Mouse (Mus musculus) heart, embryonic 13.5 days (tissue): ENCODE results near the gene Cd38. TPM values are rescaled to one million over a fixed set of nuclear protein-coding genes. Genes with fewer than 3 reads are reported as not detected.

ENCODE experiments used
- ATAC-seq: fragments of 200-750 bp; cut with Nextera tagmentation; 2 replicates; pipeline ENCODE4 v1.8.0; 2017; ENCODE audit warnings: moderate TSS enrichment; ENCODE audit not compliant: insufficient number of reproducible peaks, low FRiP score, low TSS enrichment; ENCODE audit errors: extremely low read depth
- H3K27ac ChIP-seq: fragments of 300-500 bp; sonication (generic); replicated peaks from 2 replicates; pipeline ENCODE4 v1.5.1; 2015; ENCODE audit warnings: moderate library complexity, mild to moderate bottlenecking, inconsistent platforms
- H3K27me3 ChIP-seq: fragments of 300-500 bp; sonication (generic); replicated peaks from 2 replicates; pipeline ENCODE4 v1.6.1; 2015; ENCODE audit warnings: mild to moderate bottlenecking, inconsistent platforms
- H3K36me3 ChIP-seq: fragments of 300-500 bp; sonication (generic); 2 replicates; pipeline ENCODE4 v1.6.1; 2015; ENCODE audit warnings: mild to moderate bottlenecking, inconsistent platforms
- H3K4me1 ChIP-seq: fragments of 300-500 bp; sonication (generic); 2 replicates; pipeline ENCODE4 v1.6.1; 2015; ENCODE audit warnings: inconsistent platforms
- H3K4me2 ChIP-seq: fragments of 300-500 bp; sonication (generic); 2 replicates; pipeline ENCODE4 v1.6.1; 2015; ENCODE audit warnings: inconsistent platforms, mild to moderate bottlenecking, moderate library complexity
- H3K4me3 ChIP-seq: fragments of 300-500 bp; sonication (generic); 2 replicates; pipeline ENCODE4 v1.5.1; 2015; ENCODE audit warnings: moderate library complexity, mild to moderate bottlenecking, inconsistent platforms
- H3K9ac ChIP-seq: fragments of 300-500 bp; sonication (generic); 2 replicates; pipeline ENCODE4 v1.6.1; 2015; ENCODE audit warnings: inconsistent platforms, mild to moderate bottlenecking, moderate library complexity
- H3K9me3 ChIP-seq: fragments of 300-500 bp; sonication (generic); 2 replicates; pipeline ENCODE4 v1.6.1; 2016; ENCODE audit warnings: inconsistent platforms
- WGBS: fragments of 180-500 bp; shearing (Covaris S2); methylation state at CpG from one replicate; pipeline ENCODE4 v1.1.7; 2015; ENCODE audit warnings: mixed read lengths; 5-methylcytosine and 5-hydroxymethylcytosine counted together
- polyA plus RNA-seq: library from polyadenylated mRNA; unstranded; fragments of >200 nt; fragmentation: Nextera tagmentation; extraction: Ambion mirVana; gene quantifications from 2 replicates; pipeline ENCODE4 v1.2.1, GENCODE M21; 2015

Cd38 gene
- 19.6 and 23.8 TPM in 2 replicates for polyA plus RNA-seq

DNA sequence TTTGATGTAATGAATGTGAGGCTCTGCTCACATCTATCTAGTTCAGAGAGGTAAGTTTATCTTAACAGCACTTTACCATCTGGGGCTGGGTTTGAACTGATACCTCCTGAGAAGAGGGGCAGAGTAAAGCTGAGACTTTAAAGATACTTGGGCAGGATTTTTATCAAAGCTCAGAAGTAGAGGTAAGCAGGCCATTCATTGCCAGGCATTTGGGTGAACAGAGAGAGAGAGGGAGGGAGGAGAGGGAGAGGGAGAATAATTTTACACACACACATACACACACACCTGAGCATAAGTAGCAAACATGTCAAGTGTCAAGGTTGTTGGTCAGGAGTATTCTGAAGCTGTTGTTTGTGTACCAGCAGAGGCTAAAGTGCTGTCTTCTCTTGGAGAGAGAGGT, at the start of gene Cd38:
Gene Cd38 (plus strand): TSS at position 301 of the 400 bp plus-strand sequence.
- Histone ChIP-seq H3K27me3 (no peaks in the 10 kb centered on the region), H3K36me3 (no peaks in the 10 kb centered on the region), H3K4me1 (peaks cover 23% of the 10 kb centered on the region), H3K27ac (peak within 1 kb of the TSS; percentile 76), H3K4me3 (peak within 1 kb of the TSS; percentile 64), H3K4me2 (peak within 1 kb of the TSS; percentile 91), H3K9ac (peak within 1 kb of the TSS; percentile 81), H3K9me3 (no peaks in the 10 kb centered on the region)
- ATAC-seq: no peak

DNA sequence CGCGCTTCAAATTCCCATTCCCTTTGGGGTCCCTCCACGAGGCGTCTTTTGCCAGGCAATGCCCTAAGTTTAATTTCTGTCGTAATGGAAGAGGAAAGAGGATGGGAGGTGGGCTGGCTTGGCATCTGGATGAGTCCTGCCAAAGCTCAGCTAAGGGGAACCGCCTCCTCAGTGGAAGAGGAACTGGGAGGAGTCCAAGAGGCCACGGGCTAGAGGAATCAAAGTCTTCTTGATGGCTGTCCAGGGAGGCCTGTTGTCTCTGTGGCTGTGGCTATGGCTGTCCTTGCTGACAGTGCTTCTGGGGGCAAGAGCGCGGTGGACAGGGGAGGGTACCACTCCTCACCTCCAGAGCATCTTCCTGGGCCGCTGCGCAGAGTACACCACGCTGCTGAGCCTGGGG, 49.7 kb upstream of the Cd38 start, which contains the start of gene Bst1:
Gene Bst1 (plus strand): TSS at position 191 of the 400 bp plus-strand sequence.
- Histone ChIP-seq H3K27me3 (no peaks in the 10 kb centered on the region), H3K4me2 (no peak within 1 kb of the TSS), H3K9me3 (no peaks in the 10 kb centered on the region), H3K36me3 (no peaks in the 10 kb centered on the region), H3K4me1 (no peaks in the 10 kb centered on the region), H3K27ac (no peak within 1 kb of the TSS), H3K4me3 (no peak within 1 kb of the TSS), H3K9ac (no peak within 1 kb of the TSS)
- ATAC-seq: no peak
- WGBS: 42% methylated on average over 12 of the region's 12 CpGs

DNA sequence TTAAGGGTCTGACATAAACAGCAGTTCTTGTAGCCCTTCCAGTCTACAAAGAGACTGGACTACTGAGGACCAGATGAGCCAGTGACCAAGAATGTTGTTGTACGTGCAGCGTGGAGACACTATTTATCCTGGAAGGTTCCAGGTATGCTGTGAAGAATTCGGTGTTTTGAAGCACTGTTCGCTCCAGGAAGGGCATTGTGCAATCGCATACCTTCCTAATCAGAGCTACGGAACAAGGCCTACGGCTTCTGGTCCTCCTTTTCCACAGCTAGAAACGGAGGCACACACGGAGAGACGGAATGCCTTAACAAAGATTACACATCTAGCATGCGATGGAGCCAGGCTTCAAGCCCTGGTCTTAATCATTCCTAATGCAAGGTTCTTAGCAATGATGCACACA, 47.6 kb upstream of the Cd38 start:
- no peaks in the 10 kb centered on the region for H3K36me3 ChIP-seq
- no peak for ATAC-seq
- no peak overlapping the region for H3K27ac ChIP-seq
- WGBS: 51% methylated on average over 11 of the region's 11 CpGs
- no peaks in the 10 kb centered on the region for H3K27me3 ChIP-seq
- no peaks in the 10 kb centered on the region for H3K4me1 ChIP-seq
- no peak overlapping the region for H3K4me3 ChIP-seq
- no peak overlapping the region for H3K9ac ChIP-seq
- H3K4me2 ChIP-seq: no peak overlapping the region
- H3K9me3 ChIP-seq: no peaks in the 10 kb centered on the region

DNA sequence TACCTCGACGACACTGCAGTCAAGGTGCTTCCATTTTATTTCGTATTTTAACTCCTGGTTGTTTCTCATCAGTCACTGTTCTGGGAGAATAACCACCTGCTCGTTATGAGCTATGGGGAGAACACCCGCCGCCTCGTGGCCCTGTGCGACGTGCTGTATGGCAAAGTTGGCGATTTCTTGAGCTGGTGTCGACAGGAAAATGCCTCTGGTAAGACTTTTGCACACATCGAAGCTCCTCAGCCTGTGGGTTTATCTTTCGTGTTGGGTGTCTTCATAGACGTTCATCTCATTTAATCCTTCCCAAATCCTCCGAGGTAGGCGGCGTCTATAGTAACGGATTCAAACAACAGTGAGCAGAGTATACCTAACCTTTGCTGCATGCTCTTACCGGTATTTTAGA, 46.8 kb upstream of the Cd38 start, which contains the start of gene Fbxl5:
Gene Fbxl5 (minus strand): TSS at position 101 of the 400 bp plus-strand sequence.
- H3K9ac ChIP-seq: no peak within 1 kb of the TSS
- H3K4me3 ChIP-seq: no peak within 1 kb of the TSS
- ATAC-seq: no peak
- 70% methylated on average over 19 of the region's 19 CpGs for WGBS
- H3K36me3 ChIP-seq: no peaks in the 10 kb centered on the region
- no peak within 1 kb of the TSS for H3K27ac ChIP-seq
- H3K4me2 ChIP-seq: no peak within 1 kb of the TSS
- H3K9me3 ChIP-seq: no peaks in the 10 kb centered on the region
- H3K27me3 ChIP-seq: no peaks in the 10 kb centered on the region
- no peaks in the 10 kb centered on the region for H3K4me1 ChIP-seq

DNA sequence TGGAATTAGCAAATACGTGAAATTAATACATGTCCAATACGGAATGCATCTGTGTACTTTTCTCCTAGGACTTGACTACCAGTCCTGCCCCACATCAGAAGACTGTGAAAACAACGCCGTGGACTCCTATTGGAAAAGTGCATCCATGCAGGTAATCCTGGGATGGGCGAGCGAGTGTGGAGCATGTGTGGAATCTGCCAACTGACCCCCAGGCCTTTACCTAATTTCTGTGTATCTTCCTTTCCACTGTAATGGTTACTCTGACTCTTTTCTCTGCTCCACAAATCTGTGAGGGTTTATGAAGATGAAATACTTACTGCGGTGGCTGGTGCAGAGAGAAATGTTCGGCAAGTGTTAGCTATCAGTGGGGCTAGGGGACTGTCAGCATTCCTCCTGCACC, 46.2 kb upstream of the Cd38 start:
- Histone ChIP-seq H3K4me1 (no peaks in the 10 kb centered on the region), H3K4me3 (no peak overlapping the region), H3K4me2 (no peak overlapping the region), H3K27ac (no peak overlapping the region), H3K9me3 (no peaks in the 10 kb centered on the region), H3K27me3 (no peaks in the 10 kb centered on the region), H3K36me3 (no peaks in the 10 kb centered on the region), H3K9ac (no peak overlapping the region)
- ATAC-seq: no peak
- WGBS: 88% methylated on average over 8 of the region's 8 CpGs

DNA sequence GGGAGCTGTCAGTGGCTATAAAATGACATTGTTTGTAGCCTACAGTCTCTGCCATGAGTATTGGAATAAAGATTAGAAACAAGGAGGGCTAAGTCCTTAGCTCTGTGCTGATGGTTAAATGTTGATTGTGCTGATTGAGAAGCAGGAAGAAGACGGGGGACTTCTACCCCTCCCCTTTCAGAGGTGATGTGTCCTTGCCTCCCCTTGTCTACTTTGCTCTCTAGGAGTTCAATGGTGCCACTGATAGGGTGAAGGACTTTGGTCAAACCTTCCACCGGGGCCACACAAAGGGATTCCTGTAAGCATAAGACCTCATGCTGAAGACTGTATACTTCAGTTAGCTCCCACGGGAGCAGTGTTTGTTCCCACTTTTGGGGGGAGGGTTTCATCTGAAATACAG, 45.5 kb upstream of the Cd38 start:
- ATAC-seq: no peak

DNA sequence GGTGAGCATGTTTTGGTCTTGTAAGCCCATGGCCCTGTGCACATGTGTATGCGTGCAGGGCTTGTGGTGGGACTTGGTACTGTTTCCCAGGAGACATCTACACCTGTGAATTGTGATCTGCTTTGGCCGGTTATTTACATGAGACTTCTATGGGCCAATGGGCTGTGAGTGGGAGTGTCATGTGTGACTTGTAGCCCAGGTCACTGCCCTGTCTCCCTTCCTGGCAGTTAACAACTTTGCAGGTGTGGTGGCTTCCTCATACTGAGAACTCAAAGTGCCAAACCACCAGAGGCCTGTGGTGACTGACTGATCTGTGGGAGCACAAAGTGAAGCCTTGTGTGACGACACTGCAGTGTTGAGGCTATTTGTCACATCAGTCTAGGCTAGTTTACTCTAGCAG, 43.8 kb upstream of the Cd38 start:
- Histone ChIP-seq H3K4me1 (no peaks in the 10 kb centered on the region), H3K36me3 (no peaks in the 10 kb centered on the region), H3K27me3 (no peaks in the 10 kb centered on the region), H3K27ac (no peak overlapping the region), H3K9me3 (no peaks in the 10 kb centered on the region), H3K9ac (no peak overlapping the region), H3K4me2 (no peak overlapping the region), H3K4me3 (no peak overlapping the region)
- 78% methylated on average over 3 of the region's 3 CpGs for WGBS
- ATAC-seq: no peak

More for the DNA sequence above, 45.5 kb upstream of the Cd38 start:
- H3K4me1 ChIP-seq: no peaks in the 10 kb centered on the region
- no peaks in the 10 kb centered on the region for H3K9me3 ChIP-seq
- no peak overlapping the region for H3K4me2 ChIP-seq
- no peaks in the 10 kb centered on the region for H3K36me3 ChIP-seq
- H3K27ac ChIP-seq: no peak overlapping the region
- WGBS: 59% methylated on average over 3 of the region's 3 CpGs
- no peaks in the 10 kb centered on the region for H3K27me3 ChIP-seq
- H3K4me3 ChIP-seq: no peak overlapping the region
- no peak overlapping the region for H3K9ac ChIP-seq

DNA sequence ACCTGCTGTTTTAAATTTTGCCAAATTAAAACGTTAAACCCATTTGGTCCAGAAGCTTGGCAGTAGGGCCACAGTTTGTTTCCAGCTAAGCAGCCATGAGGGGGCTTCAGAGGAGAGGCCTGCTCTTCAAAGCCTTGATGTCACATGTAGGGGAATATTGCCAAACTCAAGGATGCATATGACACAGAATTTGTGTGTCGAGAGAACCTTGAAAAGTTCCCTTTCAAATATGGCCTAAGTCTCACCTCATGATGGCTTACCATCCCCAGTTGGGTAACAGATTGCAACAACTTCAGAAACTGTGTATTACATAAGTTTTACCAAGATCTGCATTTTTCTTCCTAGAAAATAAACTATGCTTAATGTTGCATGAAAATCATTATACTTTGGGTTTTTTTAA, 41.5 kb upstream of the Cd38 start:
- H3K4me1 ChIP-seq: no peaks in the 10 kb centered on the region
- WGBS: 73% methylated on average over 2 of the region's 2 CpGs
- no peak overlapping the region for H3K9ac ChIP-seq
- H3K4me2 ChIP-seq: no peak overlapping the region
- ATAC-seq: no peak
- H3K4me3 ChIP-seq: no peak overlapping the region
- no peaks in the 10 kb centered on the region for H3K27me3 ChIP-seq
- H3K27ac ChIP-seq: no peak overlapping the region
- H3K9me3 ChIP-seq: no peaks in the 10 kb centered on the region
- no peaks in the 10 kb centered on the region for H3K36me3 ChIP-seq

DNA sequence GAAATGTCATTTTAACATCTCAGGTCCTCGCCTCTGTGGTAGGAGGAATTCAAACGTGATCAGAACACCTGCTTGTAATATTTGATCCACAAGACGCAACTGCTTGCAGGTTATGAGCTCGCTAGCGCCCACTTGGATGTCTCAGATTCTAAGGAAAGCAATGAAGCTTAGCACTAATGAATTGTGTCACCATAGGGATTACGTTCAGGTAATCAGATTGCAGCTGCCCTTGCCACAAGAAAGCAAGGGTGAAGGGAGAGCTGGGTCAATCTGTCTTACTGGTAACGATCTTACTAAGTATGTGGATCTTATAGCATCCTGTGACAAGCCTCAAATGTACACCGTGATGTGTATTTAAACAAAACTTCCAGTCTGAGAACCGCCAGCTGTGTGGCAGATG, 41.0 kb upstream of the Cd38 start:
- H3K4me2 ChIP-seq: no peak overlapping the region
- no peak overlapping the region for H3K9ac ChIP-seq
- H3K27me3 ChIP-seq: no peaks in the 10 kb centered on the region
- H3K4me3 ChIP-seq: no peak overlapping the region
- no peaks in the 10 kb centered on the region for H3K9me3 ChIP-seq
- no peaks in the 10 kb centered on the region for H3K36me3 ChIP-seq
- no peak overlapping the region for H3K27ac ChIP-seq
- ATAC-seq: no peak
- WGBS: 82% methylated on average over 9 of the region's 9 CpGs
- no peaks in the 10 kb centered on the region for H3K4me1 ChIP-seq

DNA sequence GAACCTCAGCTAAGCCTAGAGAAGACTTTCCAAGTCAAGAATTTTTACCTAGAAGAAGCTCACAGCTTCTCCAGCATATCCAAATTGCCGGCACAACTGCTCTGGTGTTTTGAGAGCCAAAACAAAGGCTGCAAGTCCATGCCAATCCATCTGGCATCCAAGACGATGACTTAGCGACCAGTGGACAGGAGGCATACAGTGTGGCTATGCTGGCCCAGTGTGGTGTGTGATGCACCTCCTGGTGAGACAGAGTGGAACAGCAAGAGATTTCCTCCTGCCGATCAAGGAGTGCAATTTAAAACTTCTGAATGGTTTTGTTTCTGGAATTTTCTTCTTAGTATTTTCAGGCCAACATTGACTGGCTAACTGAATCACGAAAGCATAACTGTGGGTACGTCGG, 31.8 kb upstream of the Cd38 start:
- Histone ChIP-seq H3K9me3 (no peaks in the 10 kb centered on the region), H3K4me1 (no peaks in the 10 kb centered on the region), H3K4me2 (no peak overlapping the region), H3K36me3 (no peaks in the 10 kb centered on the region), H3K9ac (no peak overlapping the region), H3K27me3 (no peaks in the 10 kb centered on the region), H3K27ac (no peak overlapping the region), H3K4me3 (no peak overlapping the region)
- 90% methylated on average over 7 of the region's 7 CpGs for WGBS
- ATAC-seq: no peak

DNA sequence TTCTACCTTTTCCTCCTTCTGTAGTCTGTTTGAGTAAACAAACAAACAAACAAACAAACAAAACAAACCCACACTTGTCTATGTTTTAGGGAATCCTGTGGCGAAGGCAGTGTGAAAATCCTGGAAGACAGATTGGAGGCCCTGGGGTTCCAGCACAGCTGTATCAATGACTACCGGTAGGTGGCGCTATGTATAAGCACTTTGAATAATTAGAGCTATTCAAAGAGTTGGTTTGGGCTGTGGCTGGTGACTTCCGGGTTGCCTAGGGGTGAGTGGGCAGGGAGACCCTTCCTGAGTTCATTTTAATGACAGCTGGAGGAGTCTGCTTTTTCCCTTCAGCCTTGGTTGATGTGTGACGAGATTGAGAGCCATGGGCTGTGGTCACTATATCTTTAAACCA, 31.0 kb upstream of the Cd38 start:
- 50% methylated on average over 5 of the region's 5 CpGs for WGBS
- ATAC-seq: no peak
- H3K9me3 ChIP-seq: no peaks in the 10 kb centered on the region

DNA sequence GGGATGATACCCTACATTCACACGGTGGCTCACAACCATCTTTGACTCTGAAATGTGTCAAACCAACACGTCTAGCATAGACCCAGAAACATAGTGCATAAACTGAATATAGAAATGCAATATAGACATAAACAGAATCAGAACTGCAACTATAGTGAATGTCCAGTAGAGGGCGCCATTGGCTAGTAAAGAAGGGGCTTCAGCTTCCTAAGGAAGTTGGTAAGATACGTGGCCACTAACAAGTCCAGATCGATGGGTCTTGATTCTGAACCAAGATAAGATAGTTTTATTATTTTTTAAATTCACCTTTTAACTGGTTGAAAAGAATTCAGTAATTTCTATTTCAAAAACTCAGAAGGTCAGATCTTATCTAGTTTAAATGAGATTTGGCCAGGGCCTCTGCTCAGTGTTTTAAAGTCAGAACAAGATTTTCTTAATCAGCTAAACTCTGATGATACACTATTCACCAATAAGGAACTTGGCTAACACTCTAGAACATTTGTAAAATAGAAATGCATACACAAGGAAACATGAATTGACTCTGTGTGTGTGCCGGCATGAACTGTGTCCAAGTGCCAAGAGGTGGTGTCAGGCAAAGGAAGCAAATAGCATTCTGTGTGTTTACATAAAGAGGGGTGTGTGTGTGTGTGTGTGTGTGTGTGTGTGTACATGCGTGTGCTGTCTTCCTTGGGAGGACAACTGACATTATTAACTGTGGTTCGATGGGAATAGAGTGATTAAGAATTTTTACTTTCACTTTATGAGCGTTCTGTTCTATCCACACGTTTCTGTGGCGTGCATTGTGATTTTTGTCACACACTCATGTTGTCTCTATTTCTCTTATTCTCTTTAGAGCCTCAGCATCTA, 27.0 kb upstream of the Cd38 start:
- peak overlapping the region; percentile 45 for H3K4me2 ChIP-seq
- H3K36me3 ChIP-seq: no peaks in the 10 kb centered on the region
- no peak for ATAC-seq
- no peak overlapping the region; the same call in 1 of the 2 replicates for H3K4me3 ChIP-seq
- H3K27ac ChIP-seq: no peak overlapping the region
- WGBS: 42% methylated on average over 11 of the region's 11 CpGs
- peaks cover 7% of the 10 kb centered on the region; the same call in 1 of the 2 replicates for H3K9me3 ChIP-seq
- no peaks in the 10 kb centered on the region for H3K27me3 ChIP-seq
- no peaks in the 10 kb centered on the region; the same call in 1 of the 2 replicates for H3K4me1 ChIP-seq
- no peak overlapping the region for H3K9ac ChIP-seq

More for the DNA sequence above, 31.0 kb upstream of the Cd38 start:
- no peak overlapping the region for H3K27ac ChIP-seq
- no peak overlapping the region for H3K4me2 ChIP-seq
- H3K4me3 ChIP-seq: no peak overlapping the region
- no peaks in the 10 kb centered on the region for H3K4me1 ChIP-seq
- H3K36me3 ChIP-seq: no peaks in the 10 kb centered on the region
- no peaks in the 10 kb centered on the region for H3K27me3 ChIP-seq
- no peak overlapping the region for H3K9ac ChIP-seq
